Mouse (Mus musculus): ENCODE measurements around the gene Tmem185b. TPM values are rescaled to one million over a fixed set of nuclear protein-coding genes. Genes with fewer than 3 reads are reported as not detected.

Tmem185b gene
- total and polyA plus RNA-seq, 3 experiments: 25.2 to 35.8 TPM; not detected in 1

- no peak for TF ChIP-seq E2F4 (IDR thresholded peaks at IDR 0.05; ENCODE audit: borderline replicate concordance, low read depth, low read length)
- 0 out of 4 replicates have a peak, but pooled peaks of 1 of the 2 experiments have one; percentile 4 for TF ChIP-seq EP300 (IDR thresholded peaks at IDR 0.05; ENCODE audit: low read depth in 1 of 2, low read length in 2 of 2)
- no peak for TF ChIP-seq MAZ (IDR thresholded peaks at IDR 0.05; ENCODE audit: low read depth, low read length)
- no peak for TF ChIP-seq JUND (IDR thresholded peaks at IDR 0.05; ENCODE audit: low read depth, low read length)
- TF ChIP-seq CTCF (IDR thresholded peaks at IDR 0.05 in 2 of 3, conservative IDR thresholded peaks at IDR 0.05 in 1 of 3; ENCODE audit: control insufficient read depth in 1 of 3, insufficient read depth in 1 of 3, low read depth in 2 of 3, low read length in 3 of 3, poor library complexity in 1 of 3, severe bottlenecking in 1 of 3): no peak
- no peak for TF ChIP-seq TAL1 (IDR thresholded peaks at IDR 0.05; ENCODE audit: low read length)
- no peak for TF ChIP-seq GABPA (IDR thresholded peaks at IDR 0.05; ENCODE audit: low read depth, low read length)
- TF ChIP-seq POLR2A (IDR thresholded peaks at IDR 0.05; ENCODE audit: control insufficient read depth in 1 of 2, insufficient read depth in 1 of 2, low read depth in 1 of 2, low read length in 2 of 2, poor library complexity in 1 of 2): peak; percentile 52 to 63; a peak in 2 of 4 replicates
- no peak for TF ChIP-seq GATA1 (IDR thresholded peaks at IDR 0.05; ENCODE audit: low read depth, low read length)
- TF ChIP-seq ETS1 (IDR thresholded peaks at IDR 0.05; ENCODE audit: low read depth, low read length): 0 out of 2 replicates have a peak, but pooled peaks have one; percentile 19
Observed at GRCm38 (mm10) chr1:119504260-119505062, 21.5 kb upstream of the Tmem185b start, which contains the start of gene Ralb (continued).

- Histone ChIP-seq H3K27ac (ENCODE audit: control insufficient read depth, low read depth, low read length) (no peak overlapping the region), H3K9me3 (replicated peaks; ENCODE audit: insufficient read depth, low read length) (no peaks in the 10 kb centered on the region), H3K4me3 (ENCODE audit: control insufficient read depth in 1 of 2, insufficient read depth in 1 of 2, low read depth in 2 of 2, low read length in 2 of 2) (no peak overlapping the region), H3K79me2 (ENCODE audit: control insufficient read depth, insufficient read depth, low read length, poor library complexity) (peaks cover 5% of the 10 kb centered on the region; the same call in 1 of the 2 replicates), H3K4me1 (ENCODE audit: control insufficient read depth in 1 of 2, insufficient read depth in 2 of 2, low read length in 2 of 2) (peaks cover 0 to 34% of the 10 kb centered on the region in 2 experiments; a peak in 2 of 4 replicates), H3K27me3 (ENCODE audit: control insufficient read depth in 1 of 2, insufficient read depth in 2 of 2, low read length in 2 of 2) (no peaks in the 10 kb centered on the region), H3K36me3 (ENCODE audit: control insufficient read depth in 1 of 2, insufficient read depth in 2 of 2, low read length in 2 of 2) (peaks cover 0 to 7% of the 10 kb centered on the region in 2 experiments; a peak in 1 of 4 replicates), H3K9ac (ENCODE audit: control insufficient read depth, low read depth, low read length, poor library complexity, severe bottlenecking) (no peak overlapping the region)
- TF ChIP-seq NRF1 (IDR thresholded peaks at IDR 0.05; ENCODE audit: insufficient read depth, low read depth, low read length, poor library complexity, severe bottlenecking) (no peak), ZNF384 (IDR thresholded peaks at IDR 0.05; ENCODE audit: low read depth, low read length) (no peak), ELF1 (IDR thresholded peaks at IDR 0.05; ENCODE audit: low read depth, low read length) (no peak), CHD2 (IDR thresholded peaks at IDR 0.05; ENCODE audit: low read length) (no peak), USF2 (IDR thresholded peaks at IDR 0.05; ENCODE audit: borderline replicate concordance in 1 of 2, insufficient read depth in 1 of 2, low read depth in 1 of 2, low read length in 2 of 2) (no peak), E2F4 (IDR thresholded peaks at IDR 0.05; ENCODE audit: borderline replicate concordance, low read depth, low read length) (no peak), MAX (IDR thresholded peaks at IDR 0.05; ENCODE audit: low read length) (no peak), MXI1 (IDR thresholded peaks at IDR 0.05; ENCODE audit: low read depth, low read length) (no peak), EP300 (IDR thresholded peaks at IDR 0.05; ENCODE audit: low read depth in 1 of 2, low read length in 2 of 2) (no peak), ZKSCAN1 (IDR thresholded peaks at IDR 0.05; ENCODE audit: low read depth, low read length) (no peak), RCOR1 (IDR thresholded peaks at IDR 0.05; ENCODE audit: low read depth, low read length) (no peak), RAD21 (IDR thresholded peaks at IDR 0.05; ENCODE audit: low read depth, low read length) (no peak), ZMIZ1 (IDR thresholded peaks at IDR 0.05; ENCODE audit: low read depth, low read length) (no peak), SIN3A (IDR thresholded peaks at IDR 0.05; ENCODE audit: low read length) (no peak), KAT2A (conservative IDR thresholded peaks at IDR 0.05; ENCODE audit: low read depth, low read length) (no peak), POLR2A (IDR thresholded peaks at IDR 0.05; ENCODE audit: control insufficient read depth in 1 of 2, insufficient read depth in 1 of 2, low read depth in 1 of 2, low read length in 2 of 2, poor library complexity in 1 of 2) (no peak), TBP (IDR thresholded peaks at IDR 0.05; ENCODE audit: low read depth, low read length) (no peak), CTCF (IDR thresholded peaks at IDR 0.05 in 2 of 3, conservative IDR thresholded peaks at IDR 0.05 in 1 of 3; ENCODE audit: control insufficient read depth in 1 of 3, insufficient read depth in 1 of 3, low read depth in 2 of 3, low read length in 3 of 3, poor library complexity in 1 of 3, severe bottlenecking in 1 of 3) (no peak), HCFC1 (IDR thresholded peaks at IDR 0.05; ENCODE audit: low read depth, low read length) (no peak), UBTF (IDR thresholded peaks at IDR 0.05; ENCODE audit: borderline replicate concordance, insufficient read depth, low read depth, low read length) (no peak)
- peak; percentile 31 for DNase-seq (ENCODE audit: low read depth, low spot score)
Observed at GRCm38 (mm10) chr1:119505951-119506350, 20.0 kb upstream of the Tmem185b start.
